Mouse (Mus musculus) heart, embryonic 12.5 days (tissue): ENCODE results near the gene Osgin1. TPM values are rescaled to one million over a fixed set of nuclear protein-coding genes. Genes with fewer than 3 reads are reported as not detected.

Experiments used
- ATAC-seq: fragments of 200-750 bp; cut with Nextera tagmentation; 2 replicates; pipeline ENCODE4 v1.8.0; 2017; ENCODE audit warnings: moderate TSS enrichment, moderate library complexity; ENCODE audit not compliant: insufficient number of reproducible peaks, low FRiP score
- H3K27ac ChIP-seq: fragments of 300-500 bp; sonication (generic); 2 replicates; pipeline ENCODE4 v1.5.1; 2016; ENCODE audit warnings: mild to moderate bottlenecking, moderate library complexity; ENCODE audit not compliant: poor library complexity, severe bottlenecking
- H3K27me3 ChIP-seq: fragments of 300-500 bp; sonication (generic); replicated peaks from 2 replicates; pipeline ENCODE4 v1.6.1; 2016; ENCODE audit warnings: mild to moderate bottlenecking, moderate library complexity
- H3K36me3 ChIP-seq: fragments of 300-500 bp; sonication (generic); 2 replicates; pipeline ENCODE4 v1.6.1; 2016; ENCODE audit warnings: mild to moderate bottlenecking, moderate library complexity
- H3K4me1 ChIP-seq: fragments of 300-500 bp; sonication (generic); replicated peaks from 2 replicates; pipeline ENCODE4 v1.6.1; 2016; ENCODE audit warnings: mild to moderate bottlenecking
- H3K4me2 ChIP-seq: fragments of 300-500 bp; sonication (generic); 2 replicates; pipeline ENCODE4 v1.6.1; 2016; ENCODE audit warnings: mild to moderate bottlenecking, moderate library complexity
- H3K4me3 ChIP-seq: fragments of 300-500 bp; sonication (generic); 2 replicates; pipeline ENCODE4 v1.5.1; 2016; ENCODE audit warnings: mild to moderate bottlenecking
- H3K9ac ChIP-seq: fragments of 300-500 bp; sonication (generic); 2 replicates; pipeline ENCODE4 v1.6.1; 2016; ENCODE audit warnings: mild to moderate bottlenecking, moderate library complexity
- H3K9me3 ChIP-seq: fragments of 300-500 bp; sonication (generic); replicated peaks from 2 replicates; pipeline ENCODE4 v1.6.1; 2016; ENCODE audit warnings: mild to moderate bottlenecking, moderate library complexity
- WGBS: fragments of 180-500 bp; shearing (Covaris S2); methylation state at CpG from one replicate; pipeline ENCODE4 v1.1.7; 2016; 5-methylcytosine and 5-hydroxymethylcytosine counted together
- polyA plus RNA-seq: library from polyadenylated mRNA; unstranded; fragments of >200 nt; fragmentation: Nextera tagmentation; extraction: Ambion mirVana; gene quantifications from 2 replicates; pipeline ENCODE4 v1.2.1, GENCODE M21; 2016

Osgin1 gene
- polyA plus RNA-seq, 1 experiment from 2014 or later: 0.54 TPM

GRCm38 (mm10) chr8:119424199-119424733 lies 9.7 kb upstream of the Osgin1 start:
- 81% methylated on average over 10 of the region's 10 CpGs for WGBS
- no peak overlapping the region for H3K9ac ChIP-seq
- H3K4me3 ChIP-seq: no peak overlapping the region
- no peak overlapping the region for H3K4me2 ChIP-seq
- H3K27me3 ChIP-seq: no peaks in the 10 kb centered on the region
- no peak overlapping the region for H3K27ac ChIP-seq
- no peaks in the 10 kb centered on the region for H3K9me3 ChIP-seq
- no peaks in the 10 kb centered on the region for H3K36me3 ChIP-seq
- no peak for ATAC-seq
- H3K4me1 ChIP-seq: peaks cover 44% of the 10 kb centered on the region

GRCm38 (mm10) chr8:119424740-119425139 lies 9.2 kb upstream of the Osgin1 start:
- no peak overlapping the region for H3K4me2 ChIP-seq
- 63% methylated on average over 10 of the region's 10 CpGs for WGBS
- peaks cover 48% of the 10 kb centered on the region for H3K4me1 ChIP-seq
- no peak for ATAC-seq
- H3K9me3 ChIP-seq: no peaks in the 10 kb centered on the region
- H3K4me3 ChIP-seq: no peak overlapping the region
- no peak overlapping the region for H3K27ac ChIP-seq
- no peaks in the 10 kb centered on the region for H3K36me3 ChIP-seq
- H3K27me3 ChIP-seq: no peaks in the 10 kb centered on the region
- H3K9ac ChIP-seq: no peak overlapping the region

- no peak overlapping the region for H3K9ac ChIP-seq
- H3K4me3 ChIP-seq: no peak overlapping the region
- ATAC-seq: no peak
- H3K27me3 ChIP-seq: no peaks in the 10 kb centered on the region
- no peaks in the 10 kb centered on the region for H3K9me3 ChIP-seq
- no peak overlapping the region for H3K4me2 ChIP-seq
- H3K36me3 ChIP-seq: no peaks in the 10 kb centered on the region
- WGBS: 71% methylated on average over 10 of the region's 10 CpGs
- peaks cover 45% of the 10 kb centered on the region for H3K4me1 ChIP-seq
- H3K27ac ChIP-seq: peak overlapping the region; percentile 7
Measured at GRCm38 (mm10) chr8:119425533-119425932, 8.4 kb upstream of the Osgin1 start.

DNA sequence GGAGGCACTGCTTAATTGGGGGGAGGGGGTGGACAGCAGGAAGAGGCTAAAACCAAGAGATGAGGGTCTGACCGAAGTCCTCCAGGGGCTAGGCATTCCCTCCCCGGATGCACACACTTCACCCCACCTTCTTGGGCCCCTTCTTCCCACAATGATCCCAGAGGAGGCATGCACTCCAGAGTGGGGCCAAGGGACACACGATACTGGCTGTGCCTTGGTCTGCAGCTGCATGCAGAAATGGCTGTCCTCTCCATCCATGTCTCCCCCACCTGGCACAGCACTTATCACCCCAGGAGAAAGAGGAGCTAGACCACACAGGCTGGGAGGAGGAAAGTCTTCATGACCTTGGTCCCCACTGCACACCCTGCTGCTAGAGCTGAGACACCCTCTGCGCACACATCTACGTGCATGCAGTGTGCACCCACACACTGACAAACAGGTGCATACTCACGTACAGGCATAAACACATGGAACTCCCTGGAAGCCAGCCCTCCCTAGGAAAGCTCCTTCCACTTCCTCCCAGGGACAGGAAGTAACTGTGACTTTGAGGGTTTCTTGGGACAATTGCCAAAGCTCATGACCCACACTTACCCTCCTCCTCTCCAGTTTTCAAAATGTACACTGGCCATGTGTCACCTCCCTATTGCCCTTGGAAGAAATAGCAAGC lies 7.7 kb upstream of the Osgin1 start:
- no peaks in the 10 kb centered on the region for H3K9me3 ChIP-seq
- H3K4me2 ChIP-seq: no peak overlapping the region
- H3K27ac ChIP-seq: peak overlapping the region; percentile 7; the same call in 1 of the 2 replicates
- 78% methylated on average over 6 of the region's 6 CpGs for WGBS
- H3K9ac ChIP-seq: no peak overlapping the region
- H3K27me3 ChIP-seq: no peaks in the 10 kb centered on the region
- H3K4me3 ChIP-seq: no peak overlapping the region
- no peaks in the 10 kb centered on the region for H3K36me3 ChIP-seq
- peaks cover 42% of the 10 kb centered on the region for H3K4me1 ChIP-seq
- ATAC-seq: no peak

DNA sequence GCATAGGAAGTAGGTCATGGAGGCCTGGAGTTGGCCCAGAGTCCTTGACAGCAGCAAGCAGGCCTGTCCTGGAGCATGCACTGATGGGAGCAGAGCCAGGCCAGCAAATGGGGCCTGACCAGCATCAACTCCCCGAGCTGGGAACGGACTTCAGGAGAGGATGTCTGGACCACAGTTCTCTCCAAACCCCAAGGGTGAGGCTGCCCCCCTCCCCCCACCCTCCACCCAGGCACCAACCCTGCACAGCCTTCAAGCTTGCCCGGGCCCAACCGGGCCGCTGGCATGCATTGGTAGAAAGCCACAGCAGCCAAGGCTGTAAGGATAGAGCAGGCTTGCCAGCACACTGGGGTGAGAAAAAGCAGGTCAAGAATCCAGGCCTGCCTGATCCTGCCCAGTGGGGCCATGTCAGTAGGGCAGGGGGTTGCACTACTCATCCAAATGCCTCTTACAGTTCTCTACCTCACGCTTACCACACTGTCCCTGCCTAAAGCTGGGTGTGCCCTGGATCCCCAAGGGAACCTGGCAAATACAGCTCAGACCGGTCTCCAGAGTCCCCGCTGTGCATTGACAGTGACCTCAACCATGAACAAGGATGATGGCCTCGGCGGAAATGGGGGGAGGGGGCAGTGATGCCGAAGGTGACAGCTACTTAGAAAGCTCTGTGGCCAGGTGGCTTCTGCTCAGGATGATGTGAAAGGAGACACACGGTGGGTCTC lies 6.1 kb upstream of the Osgin1 start:
- WGBS: 70% methylated on average over 12 of the region's 12 CpGs
- Histone ChIP-seq H3K9ac (no peak overlapping the region), H3K27ac (no peak overlapping the region), H3K4me2 (no peak overlapping the region), H3K4me1 (peaks cover 29% of the 10 kb centered on the region), H3K4me3 (no peak overlapping the region), H3K27me3 (no peaks in the 10 kb centered on the region), H3K36me3 (no peaks in the 10 kb centered on the region), H3K9me3 (no peaks in the 10 kb centered on the region)
- ATAC-seq: no peak

DNA sequence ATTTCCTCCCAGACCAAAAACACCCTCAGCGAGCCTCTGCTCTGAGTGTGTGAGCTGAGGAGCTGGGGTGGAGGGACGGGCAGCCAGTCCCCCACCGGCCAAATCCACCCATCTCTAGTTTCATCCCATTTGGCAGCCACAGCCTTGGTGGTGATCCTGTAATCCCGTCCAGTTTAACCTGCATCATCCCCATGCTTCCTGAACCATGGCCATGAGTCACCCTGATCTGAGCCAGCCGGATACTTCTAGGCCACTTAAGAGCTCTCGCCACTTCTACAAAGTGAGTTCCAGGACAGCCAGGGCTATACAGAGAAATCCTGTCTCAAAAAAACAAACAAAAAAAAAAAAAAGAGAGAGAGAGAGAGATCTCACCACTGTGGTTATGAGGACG lies 5.6 kb upstream of the Osgin1 start:
- no peak overlapping the region for H3K27ac ChIP-seq
- no peaks in the 10 kb centered on the region for H3K27me3 ChIP-seq
- no peaks in the 10 kb centered on the region for H3K36me3 ChIP-seq
- H3K4me2 ChIP-seq: no peak overlapping the region
- H3K9ac ChIP-seq: no peak overlapping the region
- H3K4me3 ChIP-seq: no peak overlapping the region
- no peaks in the 10 kb centered on the region for H3K9me3 ChIP-seq
- WGBS: 52% methylated on average over 7 of the region's 7 CpGs
- peaks cover 29% of the 10 kb centered on the region for H3K4me1 ChIP-seq
- no peak for ATAC-seq

DNA sequence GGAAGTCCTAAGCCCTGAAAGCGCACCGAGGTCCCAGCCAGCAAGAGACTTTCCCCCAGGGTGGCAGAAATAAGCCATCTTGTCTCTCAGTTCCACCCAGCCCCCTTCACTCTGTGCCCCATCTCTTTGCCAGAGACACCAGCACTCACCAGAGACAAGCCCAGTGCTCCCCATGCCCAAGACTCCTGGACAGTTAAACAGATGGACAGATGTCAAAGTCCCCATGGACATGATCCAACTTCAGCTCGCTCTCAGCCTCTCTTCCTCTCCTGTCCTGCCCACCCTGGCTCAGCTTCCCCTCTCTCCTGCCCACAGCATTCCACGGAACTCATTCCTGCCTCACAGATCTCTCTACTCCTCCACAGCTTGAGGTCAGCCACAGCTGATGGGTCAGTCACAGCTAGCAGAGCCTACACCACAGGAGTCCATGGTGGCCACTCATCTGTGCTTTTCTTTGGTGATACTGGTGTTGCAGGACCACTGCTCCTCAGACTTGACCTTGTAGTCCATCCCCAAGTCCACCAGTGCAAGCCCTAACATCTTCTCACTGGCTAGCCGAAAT lies 5.1 kb upstream of the Osgin1 start:
- Histone ChIP-seq H3K9me3 (no peaks in the 10 kb centered on the region), H3K4me2 (no peak overlapping the region), H3K4me1 (peaks cover 24% of the 10 kb centered on the region), H3K36me3 (no peaks in the 10 kb centered on the region), H3K9ac (no peak overlapping the region), H3K4me3 (no peak overlapping the region), H3K27ac (no peak overlapping the region), H3K27me3 (no peaks in the 10 kb centered on the region)
- 72% methylated on average over 5 of the region's 5 CpGs for WGBS
- ATAC-seq: no peak

DNA sequence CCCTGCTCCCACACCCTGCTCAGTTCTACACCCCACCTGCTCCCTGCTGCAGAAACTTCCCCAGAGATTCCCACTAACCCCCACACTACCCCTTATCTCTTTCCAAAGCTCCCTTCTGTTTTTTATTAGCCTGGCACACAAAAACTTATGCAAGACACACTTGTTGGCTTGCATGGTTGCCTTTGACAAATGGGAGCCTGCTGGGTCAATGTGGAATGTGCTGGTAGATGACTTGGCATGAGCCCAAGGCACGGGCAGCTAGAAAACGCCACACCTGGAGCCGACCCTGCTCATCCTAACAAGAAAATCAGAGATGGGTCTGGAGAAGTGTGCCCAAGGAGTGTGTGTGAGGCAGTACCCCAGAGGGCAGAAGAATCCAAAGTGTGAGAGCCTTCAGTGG lies 4.4 kb upstream of the Osgin1 start:
- Histone ChIP-seq H3K27ac (no peak overlapping the region), H3K36me3 (no peaks in the 10 kb centered on the region)

GRCm38 (mm10) chr8:119430250-119430649 lies 3.7 kb upstream of the Osgin1 start:
- Histone ChIP-seq H3K9me3 (no peaks in the 10 kb centered on the region), H3K9ac (no peak overlapping the region), H3K36me3 (no peaks in the 10 kb centered on the region), H3K4me3 (no peak overlapping the region), H3K4me2 (no peak overlapping the region), H3K27me3 (peaks cover 3% of the 10 kb centered on the region; the same call in 1 of the 2 replicates), H3K4me1 (peaks cover 17% of the 10 kb centered on the region), H3K27ac (no peak overlapping the region)
- no peak for ATAC-seq
- 69% methylated on average over 8 of the region's 8 CpGs for WGBS

More for the DNA sequence above, 4.4 kb upstream of the Osgin1 start:
- H3K4me2 ChIP-seq: no peak overlapping the region
- H3K9ac ChIP-seq: no peak overlapping the region
- no peak for ATAC-seq
- no peaks in the 10 kb centered on the region; the same call in 1 of the 2 replicates for H3K27me3 ChIP-seq
- no peaks in the 10 kb centered on the region for H3K9me3 ChIP-seq
- H3K4me3 ChIP-seq: no peak overlapping the region
- WGBS: 75% methylated on average over 3 of the region's 3 CpGs
- peaks cover 21% of the 10 kb centered on the region for H3K4me1 ChIP-seq

DNA sequence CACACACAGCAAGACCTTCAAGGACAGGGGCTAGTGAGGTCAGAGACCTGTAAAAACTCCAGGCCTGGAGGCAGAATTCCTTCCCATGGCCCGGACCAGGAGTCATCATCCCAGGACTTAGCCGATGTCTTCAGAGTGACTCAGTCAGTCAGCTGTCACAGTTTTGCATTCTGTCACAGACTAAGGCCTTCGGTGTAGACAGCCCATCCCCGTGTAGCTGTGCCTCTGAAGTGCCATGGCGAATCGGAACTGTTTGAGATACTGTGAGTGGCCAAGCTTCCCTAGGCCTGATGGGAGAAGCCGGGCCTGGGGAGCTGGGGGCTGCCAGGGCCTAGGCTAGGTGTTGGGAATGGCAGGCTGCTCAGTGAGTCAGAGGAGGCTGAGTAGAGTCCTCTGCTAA lies 3.2 kb upstream of the Osgin1 start:
- WGBS: 67% methylated on average over 7 of the region's 7 CpGs
- Histone ChIP-seq H3K4me3 (no peak overlapping the region), H3K27ac (no peak overlapping the region), H3K4me1 (peaks cover 17% of the 10 kb centered on the region), H3K9me3 (no peaks in the 10 kb centered on the region), H3K9ac (no peak overlapping the region), H3K27me3 (peaks cover 3% of the 10 kb centered on the region; the same call in 1 of the 2 replicates), H3K4me2 (no peak overlapping the region), H3K36me3 (no peaks in the 10 kb centered on the region)
- ATAC-seq: no peak

- no peak overlapping the region for H3K4me2 ChIP-seq
- H3K36me3 ChIP-seq: no peaks in the 10 kb centered on the region
- no peak overlapping the region for H3K27ac ChIP-seq
- no peak overlapping the region for H3K9ac ChIP-seq
- peaks cover 3% of the 10 kb centered on the region; the same call in 1 of the 2 replicates for H3K27me3 ChIP-seq
- H3K4me3 ChIP-seq: no peak overlapping the region
- H3K4me1 ChIP-seq: peaks cover 21% of the 10 kb centered on the region
- no peaks in the 10 kb centered on the region for H3K9me3 ChIP-seq
- ATAC-seq: no peak
- whole genome bisulfite sequencing: 40% methylated on average over 3 of the region's 3 CpGs
Measured at GRCm38 (mm10) chr8:119432372-119432771, 1.6 kb upstream of the Osgin1 start.
